Mouse (Mus musculus): ENCODE measurements around the gene Plppr2. TPM values are rescaled to one million over a fixed set of nuclear protein-coding genes. Genes with fewer than 3 reads are reported as not detected.

The Plppr2 gene
- polyA plus RNA-seq (2011; ENCODE audit: insufficient read depth, insufficient read length, low read depth, missing spikeins): 5.4 and 5.6 TPM in 2 replicates

- TF ChIP-seq EP300 (IDR thresholded peaks at IDR 0.05; ENCODE audit: insufficient read depth, low read depth, low read length) (no peak), POLR2A (IDR thresholded peaks at IDR 0.05; ENCODE audit: insufficient read depth, low read length) (no peak), CTCF (IDR thresholded peaks at IDR 0.05; ENCODE audit: low read depth, low read length) (no peak)
- Histone ChIP-seq H3K27ac (ENCODE audit: insufficient read depth, low read length) (no peak within 1 kb of the TSS), H3K4me3 (ENCODE audit: low read depth, low read length) (peak within 1 kb of the TSS; percentile 58), H3K27me3 (ENCODE audit: control insufficient read depth, insufficient read depth, low read length, poor library complexity, severe bottlenecking) (no peaks in the 10 kb centered on the region), H3K9ac (ENCODE audit: low read depth, poor library complexity, severe bottlenecking) (peak within 1 kb of the TSS; percentile 58), H3K36me3 (ENCODE audit: control insufficient read depth, insufficient read depth, low read length, poor library complexity, severe bottlenecking) (no peaks in the 10 kb centered on the region), H3K4me1 (ENCODE audit: control insufficient read depth, insufficient read depth, low read length) (no peaks in the 10 kb centered on the region), H3K9me3 (replicated peaks; ENCODE audit: control insufficient read depth, insufficient read depth, low read length, poor library complexity, severe bottlenecking) (no peaks in the 10 kb centered on the region)
These were observed at the start of gene Plppr2 for GRCm38 (mm10) chr9:21936692-21937570. TSS of gene Plppr2 (plus strand) at chr9:21937033.

- Histone ChIP-seq H3K4me3 (ENCODE audit: low read depth, low read length) (no peak overlapping the region), H3K4me1 (ENCODE audit: control insufficient read depth, insufficient read depth, low read length) (no peaks in the 10 kb centered on the region), H3K9ac (ENCODE audit: low read depth, poor library complexity, severe bottlenecking) (no peak overlapping the region), H3K27ac (ENCODE audit: insufficient read depth, low read length) (no peak overlapping the region), H3K27me3 (ENCODE audit: control insufficient read depth, insufficient read depth, low read length, poor library complexity, severe bottlenecking) (no peaks in the 10 kb centered on the region), H3K36me3 (ENCODE audit: control insufficient read depth, insufficient read depth, low read length, poor library complexity, severe bottlenecking) (no peaks in the 10 kb centered on the region), H3K9me3 (replicated peaks; ENCODE audit: control insufficient read depth, insufficient read depth, low read length, poor library complexity, severe bottlenecking) (peaks cover 4% of the 10 kb centered on the region; the same call in 1 of the 2 replicates)
- TF ChIP-seq EP300 (IDR thresholded peaks at IDR 0.05; ENCODE audit: insufficient read depth, low read depth, low read length) (no peak), CTCF (IDR thresholded peaks at IDR 0.05; ENCODE audit: low read depth, low read length) (peak; percentile 71)
These were observed 47.6 kb upstream of the Plppr2 start for GRCm38 (mm10) chr9:21889229-21889628.

- Histone ChIP-seq H3K9me3 (replicated peaks; ENCODE audit: control insufficient read depth, insufficient read depth, low read length, poor library complexity, severe bottlenecking) (no peaks in the 10 kb centered on the region), H3K4me3 (ENCODE audit: low read depth, low read length) (peak overlapping the region; percentile 86), H3K27me3 (ENCODE audit: control insufficient read depth, insufficient read depth, low read length, poor library complexity, severe bottlenecking) (no peaks in the 10 kb centered on the region), H3K27ac (ENCODE audit: insufficient read depth, low read length) (no peak overlapping the region), H3K4me1 (ENCODE audit: control insufficient read depth, insufficient read depth, low read length) (no peaks in the 10 kb centered on the region), H3K9ac (ENCODE audit: low read depth, poor library complexity, severe bottlenecking) (peak overlapping the region; percentile 84), H3K36me3 (ENCODE audit: control insufficient read depth, insufficient read depth, low read length, poor library complexity, severe bottlenecking) (no peaks in the 10 kb centered on the region)
- TF ChIP-seq POLR2A (IDR thresholded peaks at IDR 0.05; ENCODE audit: insufficient read depth, low read length): no peak
- no peak for TF ChIP-seq EP300 (IDR thresholded peaks at IDR 0.05; ENCODE audit: insufficient read depth, low read depth, low read length)
- no peak for TF ChIP-seq CTCF (IDR thresholded peaks at IDR 0.05; ENCODE audit: low read depth, low read length)
These were observed 35.5 kb upstream of the Plppr2 start for GRCm38 (mm10) chr9:21901223-21901820.

- Histone ChIP-seq H3K4me3 (ENCODE audit: low read depth, low read length) (no peak overlapping the region), H3K27ac (ENCODE audit: insufficient read depth, low read length) (no peak overlapping the region), H3K4me1 (ENCODE audit: control insufficient read depth, insufficient read depth, low read length) (no peaks in the 10 kb centered on the region), H3K9ac (ENCODE audit: low read depth, poor library complexity, severe bottlenecking) (no peak overlapping the region), H3K27me3 (ENCODE audit: control insufficient read depth, insufficient read depth, low read length, poor library complexity, severe bottlenecking) (no peaks in the 10 kb centered on the region), H3K36me3 (ENCODE audit: control insufficient read depth, insufficient read depth, low read length, poor library complexity, severe bottlenecking) (no peaks in the 10 kb centered on the region), H3K9me3 (replicated peaks; ENCODE audit: control insufficient read depth, insufficient read depth, low read length, poor library complexity, severe bottlenecking) (no peaks in the 10 kb centered on the region)
- TF ChIP-seq CTCF (IDR thresholded peaks at IDR 0.05; ENCODE audit: low read depth, low read length): no peak
- TF ChIP-seq EP300 (IDR thresholded peaks at IDR 0.05; ENCODE audit: insufficient read depth, low read depth, low read length): no peak
- TF ChIP-seq POLR2A (IDR thresholded peaks at IDR 0.05; ENCODE audit: insufficient read depth, low read length): no peak
These were observed 32.8 kb upstream of the Plppr2 start for GRCm38 (mm10) chr9:21904031-21904430.

GRCm38 (mm10) chr9:21908216-21908615 is 28.6 kb upstream of the Plppr2 start:
- Histone ChIP-seq H3K9ac (ENCODE audit: low read depth, poor library complexity, severe bottlenecking) (no peak overlapping the region), H3K27ac (ENCODE audit: insufficient read depth, low read length) (no peak overlapping the region), H3K4me3 (ENCODE audit: low read depth, low read length) (no peak overlapping the region), H3K9me3 (replicated peaks; ENCODE audit: control insufficient read depth, insufficient read depth, low read length, poor library complexity, severe bottlenecking) (no peaks in the 10 kb centered on the region), H3K36me3 (ENCODE audit: control insufficient read depth, insufficient read depth, low read length, poor library complexity, severe bottlenecking) (no peaks in the 10 kb centered on the region), H3K4me1 (ENCODE audit: control insufficient read depth, insufficient read depth, low read length) (no peaks in the 10 kb centered on the region), H3K27me3 (ENCODE audit: control insufficient read depth, insufficient read depth, low read length, poor library complexity, severe bottlenecking) (no peaks in the 10 kb centered on the region)
- TF ChIP-seq EP300 (IDR thresholded peaks at IDR 0.05; ENCODE audit: insufficient read depth, low read depth, low read length) (no peak), POLR2A (IDR thresholded peaks at IDR 0.05; ENCODE audit: insufficient read depth, low read length) (no peak)

Measured in ES-Bruce4 (cell line).